Mouse (Mus musculus) erythroblast, embryonic 14.5 days (primary cell): Measurements from ENCODE around the gene Grtp1. TPM values are rescaled to one million over a fixed set of nuclear protein-coding genes. Genes with fewer than 3 reads are reported as not detected.
"Not testable (repeated sequence)": the region's sequence is repeated elsewhere in the genome, so short reads cannot be mapped to it uniquely, and the experiment has no call there.

Experiments
- H3K27me3 ChIP-seq: 2 replicates; pipeline ENCODE4 v1.6.1; 2012; ENCODE audit warnings: inconsistent platforms; ENCODE audit not compliant: control insufficient read depth
- H3K36me3 ChIP-seq: 2 replicates; pipeline ENCODE4 v1.6.1; 2012; ENCODE audit warnings: mild to moderate bottlenecking, inconsistent platforms; ENCODE audit not compliant: control insufficient read depth
- H3K4me1 ChIP-seq: 2 replicates; pipeline ENCODE4 v1.6.1; 2012; ENCODE audit warnings: inconsistent platforms; ENCODE audit not compliant: control insufficient read depth
- H3K4me3 ChIP-seq: replicated peaks from 2 replicates; pipeline ENCODE3; 2012; ENCODE audit warnings: moderate library complexity, mild to moderate bottlenecking, inconsistent platforms
- H3K9me3 ChIP-seq: 2 replicates; pipeline ENCODE4 v1.6.1; 2012; ENCODE audit warnings: low read length, inconsistent platforms, mixed read lengths; ENCODE audit not compliant: control insufficient read depth
- GATA1 ChIP-seq: IDR thresholded peaks from 2 replicates; pipeline ENCODE4 v1.6.1; 2012; ENCODE audit warnings: low read length, inconsistent platforms, mixed read lengths
- TAL1 ChIP-seq: IDR thresholded peaks from 3 replicates; pipeline ENCODE4 v1.6.1; 2012; ENCODE audit warnings: low read length, inconsistent platforms, mixed read lengths
- polyA plus RNA-seq: library from polyadenylated mRNA; stranded (reverse); fragments of >175 nt; gene quantifications from 2 replicates; pipeline ENCODE4 v1.2.3, GENCODE M21; 2012

Grtp1 gene
- polyA plus RNA-seq, 1 experiment: 1.5 TPM

- H3K4me3 ChIP-seq: no peak overlapping the region
- no peak for TF ChIP-seq GATA1
- TF ChIP-seq TAL1: no peak
- peaks cover 44% of the 10 kb centered on the region for H3K36me3 ChIP-seq
Observed at GRCm38 (mm10) chr8:13154099-13154498, 46.3 kb downstream of the Grtp1 start.

DNA sequence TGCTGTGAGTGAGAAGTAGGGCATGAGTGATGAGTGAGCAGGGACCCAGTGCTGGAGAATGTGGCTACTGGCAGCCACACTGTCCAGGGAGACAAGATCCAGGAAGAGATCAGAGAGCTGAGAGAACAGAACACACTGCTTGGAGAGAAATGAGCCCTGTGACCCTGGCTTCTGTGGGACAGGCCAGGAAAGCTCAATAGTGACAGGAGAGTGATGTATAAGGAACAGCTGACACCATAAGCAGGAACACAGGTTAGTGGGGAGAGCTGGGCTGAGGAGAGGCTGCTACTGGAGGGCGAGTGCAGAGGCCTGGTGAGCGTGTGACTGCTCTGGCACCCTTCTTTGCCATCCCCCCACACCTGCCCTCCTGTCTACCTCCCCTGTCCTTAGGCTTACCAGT lies 49.5 kb downstream of the Grtp1 start:
- Histone ChIP-seq H3K27me3 (no peaks in the 10 kb centered on the region), H3K9me3 (no peaks in the 10 kb centered on the region), H3K4me3 (no peak overlapping the region), H3K36me3 (peaks cover 74% of the 10 kb centered on the region), H3K4me1 (no peaks in the 10 kb centered on the region)
- TF ChIP-seq TAL1 (no peak), GATA1 (no peak)

More at GRCm38 (mm10) chr8:13154099-13154498, 46.3 kb downstream of the Grtp1 start:
- peaks cover 8% of the 10 kb centered on the region for H3K4me1 ChIP-seq
- H3K9me3 ChIP-seq: no peaks in the 10 kb centered on the region
- H3K27me3 ChIP-seq: no peaks in the 10 kb centered on the region

DNA sequence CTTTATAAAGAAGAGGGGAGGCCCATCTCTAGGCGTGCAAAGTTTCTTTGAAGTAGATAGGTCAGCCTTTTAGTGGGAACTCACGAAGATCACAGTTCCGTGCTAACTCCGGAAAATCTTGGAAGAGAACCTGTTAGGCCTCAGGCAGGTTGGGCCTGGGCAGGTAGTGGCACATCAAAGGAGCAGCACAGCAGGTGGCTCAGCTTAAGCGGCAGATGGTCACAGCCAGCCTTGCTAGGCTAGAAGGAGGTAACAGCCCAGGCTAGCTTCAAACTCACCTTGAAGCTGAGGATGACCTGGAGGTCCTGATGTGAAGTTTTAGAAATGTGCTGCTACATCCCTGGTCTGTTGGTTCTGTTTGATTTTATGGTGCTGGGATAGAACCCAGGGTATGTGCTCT lies 50.6 kb downstream of the Grtp1 start:
- H3K4me3 ChIP-seq: no peak overlapping the region
- H3K27me3 ChIP-seq: no peaks in the 10 kb centered on the region
- H3K4me1 ChIP-seq: no peaks in the 10 kb centered on the region
- H3K36me3 ChIP-seq: peaks cover 84% of the 10 kb centered on the region
- TF ChIP-seq TAL1: no peak
- no peak for TF ChIP-seq GATA1
- no peaks in the 10 kb centered on the region for H3K9me3 ChIP-seq

DNA sequence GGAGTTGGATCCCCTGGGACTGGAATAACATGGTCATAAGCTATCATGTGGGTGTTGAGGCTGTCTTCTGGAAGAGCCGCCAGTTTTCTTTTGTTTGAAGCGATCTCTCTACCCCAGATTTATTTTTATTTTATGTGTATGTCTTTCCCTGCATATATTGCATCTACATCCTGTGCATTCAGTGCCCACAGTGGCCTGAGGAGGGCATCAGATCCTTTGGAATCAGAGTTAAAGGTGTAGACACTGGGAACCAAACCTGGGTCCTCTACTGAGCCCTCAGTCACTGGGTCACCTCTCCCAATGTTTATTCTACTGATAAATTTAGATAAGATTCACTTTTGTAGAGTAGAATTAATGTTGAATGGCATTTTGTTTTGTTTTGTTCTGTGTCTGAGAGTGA lies 51.1 kb downstream of the Grtp1 start:
- Histone ChIP-seq H3K4me1 (no peaks in the 10 kb centered on the region), H3K4me3 (no peak overlapping the region), H3K27me3 (no peaks in the 10 kb centered on the region), H3K9me3 (no peaks in the 10 kb centered on the region), H3K36me3 (peaks cover 84% of the 10 kb centered on the region)
- TF ChIP-seq GATA1: no peak
- no peak for TF ChIP-seq TAL1

GRCm38 (mm10) chr8:13148476-13148875 lies 51.9 kb downstream of the Grtp1 start:
- H3K9me3 ChIP-seq: no peaks in the 10 kb centered on the region
- H3K4me3 ChIP-seq: no peak overlapping the region
- no peaks in the 10 kb centered on the region for H3K4me1 ChIP-seq
- no peaks in the 10 kb centered on the region for H3K27me3 ChIP-seq
- peaks cover 83% of the 10 kb centered on the region for H3K36me3 ChIP-seq
- TF ChIP-seq GATA1 (no peak), TAL1 (no peak)

GRCm38 (mm10) chr8:13141681-13142080 lies 58.7 kb downstream of the Grtp1 start:
- H3K36me3 ChIP-seq: peaks cover 98% of the 10 kb centered on the region
- H3K4me1 ChIP-seq: no peaks in the 10 kb centered on the region
- no peaks in the 10 kb centered on the region for H3K9me3 ChIP-seq
- no peak overlapping the region for H3K4me3 ChIP-seq
- no peaks in the 10 kb centered on the region for H3K27me3 ChIP-seq
- TF ChIP-seq GATA1 (no peak), TAL1 (no peak)

DNA sequence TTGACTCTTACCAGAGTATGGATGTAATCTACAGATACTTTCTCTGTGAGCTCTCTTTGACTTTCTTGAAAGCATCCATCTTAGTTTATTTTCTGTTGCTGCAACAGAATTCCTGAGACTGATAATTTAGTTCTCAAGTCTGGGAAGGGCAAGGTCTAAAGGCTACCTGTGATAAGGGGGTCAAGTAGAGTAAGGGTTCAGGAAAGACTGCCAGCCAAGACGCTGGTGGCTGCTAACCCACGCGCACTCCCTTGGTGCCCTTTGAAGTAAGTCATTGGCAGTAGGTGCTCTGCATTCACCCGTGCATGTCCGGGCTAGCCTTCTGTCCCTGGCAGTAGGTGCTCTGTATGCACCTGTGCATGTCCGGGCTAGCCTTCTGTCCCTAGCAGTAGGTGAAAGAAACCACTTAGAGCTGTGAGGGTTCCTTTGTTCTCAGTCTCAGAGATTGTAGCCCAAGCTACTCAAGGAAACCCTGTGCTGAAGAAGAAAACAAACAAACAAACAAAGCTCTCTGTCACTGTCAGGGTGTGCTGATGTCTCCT lies 60.7 kb downstream of the Grtp1 start:
- H3K36me3 ChIP-seq: peaks cover 98% of the 10 kb centered on the region
- no peak for TF ChIP-seq TAL1
- TF ChIP-seq GATA1: no peak
- H3K27me3 ChIP-seq: no peaks in the 10 kb centered on the region
- no peaks in the 10 kb centered on the region for H3K4me1 ChIP-seq
- H3K4me3 ChIP-seq: no peak overlapping the region
- H3K9me3 ChIP-seq: no peaks in the 10 kb centered on the region

DNA sequence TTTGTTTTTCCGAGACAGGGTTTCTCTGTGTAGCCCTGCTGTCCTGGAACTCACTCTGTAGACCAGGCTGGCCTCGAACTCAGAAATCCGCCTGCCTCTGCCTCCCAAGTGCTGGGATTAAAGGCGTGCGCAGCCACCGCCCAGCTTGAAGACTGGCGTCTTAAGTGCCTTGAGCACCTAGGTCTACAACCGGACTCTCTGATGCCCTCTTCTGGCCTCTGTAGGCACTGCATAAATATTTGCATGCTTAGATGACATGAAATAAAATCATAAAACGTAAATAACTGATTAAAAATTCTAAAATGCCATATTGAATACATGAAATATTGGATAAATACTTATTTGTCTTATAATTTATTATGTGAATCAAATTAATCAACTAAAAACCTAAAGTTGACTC lies 68.2 kb downstream of the Grtp1 start:
- H3K27me3 ChIP-seq, H3K4me3 ChIP-seq: not testable (repeated sequence)
- peaks cover 98% of the 10 kb centered on the region for H3K36me3 ChIP-seq

GRCm38 (mm10) chr8:13124897-13125296 lies 75.5 kb downstream of the Grtp1 start:
- Histone ChIP-seq H3K36me3 (peaks cover 100% of the 10 kb centered on the region), H3K4me3 (no peak overlapping the region), H3K9me3 (no peaks in the 10 kb centered on the region), H3K4me1 (peaks cover 39% of the 10 kb centered on the region), H3K27me3 (no peaks in the 10 kb centered on the region)
- TF ChIP-seq TAL1 (no peak), GATA1 (no peak)

More for the DNA sequence above, 68.2 kb downstream of the Grtp1 start:
- not testable (repeated sequence) for H3K4me1 ChIP-seq, H3K9me3 ChIP-seq

DNA sequence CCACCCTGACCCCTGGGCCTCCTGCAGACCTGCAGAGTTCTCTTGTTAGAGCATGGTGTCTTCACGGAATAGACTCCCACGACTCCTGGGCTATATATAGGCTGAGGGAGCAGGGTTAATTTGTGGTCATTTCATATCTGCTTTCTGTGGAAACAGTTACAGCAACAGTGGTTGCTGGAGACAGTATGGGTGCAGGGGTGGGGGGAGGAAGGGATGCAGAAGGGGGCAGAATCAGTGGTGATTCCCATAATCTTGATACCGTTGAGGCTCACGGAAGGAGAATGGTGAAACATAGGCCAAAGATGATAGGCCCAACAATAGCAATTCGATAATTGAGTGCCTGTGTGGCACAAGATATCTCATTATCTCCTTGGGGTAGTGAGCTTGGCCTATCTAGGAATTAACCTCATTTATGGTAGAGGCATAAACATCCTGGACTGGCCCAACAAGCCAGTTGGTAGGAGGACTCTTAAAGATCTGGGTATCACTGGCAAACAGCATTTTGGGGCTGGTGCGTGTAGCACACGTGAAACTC lies 77.5 kb downstream of the Grtp1 start:
- Histone ChIP-seq H3K4me3 (no peak overlapping the region), H3K9me3 (no peaks in the 10 kb centered on the region), H3K36me3 (peaks cover 100% of the 10 kb centered on the region), H3K27me3 (no peaks in the 10 kb centered on the region), H3K4me1 (peaks cover 56% of the 10 kb centered on the region)
- TF ChIP-seq GATA1 (no peak), TAL1 (no peak)

Other genes with a start within 250 kb of the Grtp1 start
- 0.04 TPM in 1 of 2 replicates, not detected in the other for gene F7, start 174.6 kb downstream of the Grtp1 start, polyA plus RNA-seq
- 0.06 TPM in 1 of 2 replicates, not detected in the other for gene F10, start 163.3 kb downstream of the Grtp1 start, polyA plus RNA-seq
- 0.02 and 0.07 TPM in 2 replicates for gene Proz, start 139.7 kb downstream of the Grtp1 start, polyA plus RNA-seq
- gene Pcid2, start 95.2 kb downstream of the Grtp1 start, polyA plus RNA-seq: 0.54 and 1.6 TPM in 2 replicates
- gene Cul4a, start 95.0 kb downstream of the Grtp1 start, polyA plus RNA-seq: 2.4 and 3.6 TPM in 2 replicates
- gene Lamp1, start 41.5 kb downstream of the Grtp1 start, polyA plus RNA-seq: 11.0 and 19.7 TPM in 2 replicates
- gene Adprhl1, start 53.5 kb upstream of the Grtp1 start, polyA plus RNA-seq: not detected in 2 replicates
- 0.21 and 0.34 TPM in 2 replicates for gene Dcun1d2, start 87.5 kb upstream of the Grtp1 start, polyA plus RNA-seq
- gene Tmco3, start 87.6 kb upstream of the Grtp1 start, polyA plus RNA-seq: 0.45 and 0.50 TPM in 2 replicates
- 1.4 and 2.2 TPM in 2 replicates for gene Tfdp1, start 138.1 kb upstream of the Grtp1 start, polyA plus RNA-seq
- gene Atp4b, start 196.2 kb upstream of the Grtp1 start, polyA plus RNA-seq: not detected in 2 replicates
- not detected in 2 replicates for gene Grk1, start 204.5 kb upstream of the Grtp1 start, polyA plus RNA-seq
- not detected in 2 replicates for gene Tmem255b, start 234.6 kb upstream of the Grtp1 start, polyA plus RNA-seq